Mouse (Mus musculus): ENCODE measurements around the gene Rasl10a. TPM values are rescaled to one million over a fixed set of nuclear protein-coding genes. Genes with fewer than 3 reads are reported as not detected.

The Rasl10a gene
- polyA plus RNA-seq, 1 experiment from 2014 or later = 3.8 TPM

DNA sequence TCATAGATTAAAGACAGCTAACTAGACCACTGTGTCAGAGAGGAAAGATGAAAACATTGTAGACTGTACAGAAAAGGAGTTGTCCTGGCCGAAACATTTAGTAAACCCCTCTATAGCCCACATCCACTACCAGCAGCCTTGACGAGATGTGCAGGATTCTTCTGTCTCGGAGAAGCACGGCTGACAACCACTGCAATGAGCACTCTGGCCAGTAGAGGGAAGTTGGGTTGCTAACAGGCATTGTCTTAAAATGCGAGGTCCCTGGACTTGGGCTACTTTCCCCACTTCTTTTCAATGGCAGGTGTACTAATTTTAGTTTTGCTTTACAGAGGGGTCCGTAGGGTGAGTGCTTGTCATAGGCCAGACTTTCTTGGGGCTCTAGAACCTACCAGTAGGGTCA lies 40.4 kb upstream of the Rasl10a start:
- H3K9me3 ChIP-seq (ENCODE audit: control insufficient read depth, low read length) = no peaks in the 10 kb centered on the region
- no peak overlapping the region for H3K27ac ChIP-seq (replicated peaks; ENCODE audit: low read depth, low read length)
- H3K4me1 ChIP-seq (ENCODE audit: control insufficient read depth, insufficient read depth, low read length) = no peaks in the 10 kb centered on the region
- no peak overlapping the region for H3K4me3 ChIP-seq (ENCODE audit: low read depth, low read length)
- no peak overlapping the region for H3K4me2 ChIP-seq (ENCODE audit: low read depth, low read length)
- DNase-seq (ENCODE audit: low spot score) (no peak), ATAC-seq (ENCODE audit: low read depth) (no peak)
- H3K36me3 ChIP-seq (ENCODE audit: control insufficient read depth, insufficient read depth, low read length) = peaks cover 75% of the 10 kb centered on the region
- H3K9ac ChIP-seq (ENCODE audit: low read depth, low read length) = no peak overlapping the region
- WGBS = 54% methylated on average over 6 of the region's 6 CpGs
- no peaks in the 10 kb centered on the region for H3K27me3 ChIP-seq (replicated peaks; ENCODE audit: control insufficient read depth, insufficient read depth, low read length)

DNA sequence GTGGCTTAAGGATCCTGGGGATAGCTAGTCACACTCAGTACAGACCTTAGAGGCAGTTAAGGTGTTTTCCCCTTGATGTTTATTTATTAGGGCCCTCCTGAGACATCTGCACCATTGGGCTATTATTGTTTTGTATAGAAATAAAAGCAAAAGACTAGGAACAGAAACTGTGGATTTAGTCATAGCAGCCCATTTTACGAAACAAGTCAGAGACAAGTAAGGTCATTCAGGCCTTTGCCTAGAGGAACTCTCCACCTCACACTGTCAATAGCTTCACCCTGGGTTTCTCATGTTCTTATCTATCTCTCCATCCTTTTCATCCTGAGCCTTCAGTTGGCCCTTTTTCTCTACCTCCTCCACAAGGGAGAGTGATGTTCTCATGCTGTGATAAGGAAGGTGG lies 32.8 kb upstream of the Rasl10a start:
- Histone ChIP-seq H3K27me3 (replicated peaks; ENCODE audit: control insufficient read depth, insufficient read depth, low read length) (no peaks in the 10 kb centered on the region), H3K4me2 (ENCODE audit: low read depth, low read length) (no peak overlapping the region), H3K9ac (ENCODE audit: low read depth, low read length) (no peak overlapping the region), H3K9me3 (ENCODE audit: control insufficient read depth, low read length) (no peaks in the 10 kb centered on the region), H3K27ac (replicated peaks; ENCODE audit: low read depth, low read length) (no peak overlapping the region), H3K36me3 (ENCODE audit: control insufficient read depth, insufficient read depth, low read length) (peaks cover 80% of the 10 kb centered on the region), H3K4me1 (ENCODE audit: control insufficient read depth, insufficient read depth, low read length) (no peaks in the 10 kb centered on the region), H3K4me3 (ENCODE audit: low read depth, low read length) (no peak overlapping the region)
- ATAC-seq (ENCODE audit: low read depth) = no peak
- WGBS = 93% methylated on average over 1 of the region's 1 CpGs
- no peak for DNase-seq (ENCODE audit: low spot score)

DNA sequence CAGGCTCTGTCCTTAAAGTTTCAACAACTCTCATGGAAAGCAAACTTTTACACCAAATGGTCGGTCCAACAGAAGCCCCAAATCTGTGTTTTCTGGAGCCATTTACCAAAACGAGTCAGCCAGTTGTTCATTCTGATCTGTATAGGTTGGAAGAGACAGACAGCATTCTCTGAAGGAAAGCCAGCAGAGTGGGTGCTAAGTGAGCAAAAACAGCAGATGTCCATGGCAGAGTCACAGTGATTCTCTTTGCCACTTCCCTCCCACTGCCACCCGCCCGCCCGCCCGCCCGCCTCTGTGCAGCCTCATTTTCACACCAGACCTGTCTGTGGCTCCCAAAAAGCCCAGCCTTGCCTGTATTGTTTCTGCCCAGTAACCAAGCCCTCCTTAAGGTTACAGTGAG lies 29.7 kb upstream of the Rasl10a start:
- WGBS = 94% methylated on average over 7 of the region's 7 CpGs
- H3K9me3 ChIP-seq (ENCODE audit: control insufficient read depth, low read length) = no peaks in the 10 kb centered on the region
- no peak overlapping the region for H3K4me3 ChIP-seq (ENCODE audit: low read depth, low read length)
- DNase-seq (ENCODE audit: low spot score) (no peak), ATAC-seq (ENCODE audit: low read depth) (no peak)
- no peaks in the 10 kb centered on the region for H3K27me3 ChIP-seq (replicated peaks; ENCODE audit: control insufficient read depth, insufficient read depth, low read length)
- H3K9ac ChIP-seq (ENCODE audit: low read depth, low read length) = no peak overlapping the region
- no peaks in the 10 kb centered on the region for H3K4me1 ChIP-seq (ENCODE audit: control insufficient read depth, insufficient read depth, low read length)
- H3K36me3 ChIP-seq (ENCODE audit: control insufficient read depth, insufficient read depth, low read length) = peaks cover 91% of the 10 kb centered on the region
- H3K4me2 ChIP-seq (ENCODE audit: low read depth, low read length) = no peak overlapping the region
- H3K27ac ChIP-seq (replicated peaks; ENCODE audit: low read depth, low read length) = no peak overlapping the region

DNA sequence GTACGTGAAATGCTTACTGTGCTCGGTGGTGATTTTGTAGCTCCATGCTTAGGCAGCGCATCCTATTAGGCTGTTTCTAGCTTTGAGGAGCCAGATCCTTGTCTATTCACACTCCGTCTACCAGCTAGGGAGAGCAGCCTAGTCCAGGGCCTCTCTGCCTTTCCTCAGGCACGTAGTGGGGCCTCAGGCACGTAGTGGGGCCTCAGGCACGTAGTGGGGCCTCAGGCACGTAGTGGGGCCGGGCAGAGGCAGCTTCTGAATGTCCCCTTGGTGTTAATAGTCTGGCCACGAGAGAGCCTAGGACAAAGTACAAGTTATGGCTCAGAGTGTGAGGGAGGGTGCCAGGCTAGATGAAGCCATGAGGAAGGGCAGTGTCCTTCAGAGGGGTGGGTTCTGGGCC lies 25.2 kb upstream of the Rasl10a start:
- H3K4me1 ChIP-seq (ENCODE audit: control insufficient read depth, insufficient read depth, low read length) = no peaks in the 10 kb centered on the region
- H3K27ac ChIP-seq (replicated peaks; ENCODE audit: low read depth, low read length) = no peak overlapping the region
- 90% methylated on average over 10 of the region's 10 CpGs for WGBS
- no peak overlapping the region for H3K4me3 ChIP-seq (ENCODE audit: low read depth, low read length)
- no peak overlapping the region for H3K9ac ChIP-seq (ENCODE audit: low read depth, low read length)
- no peak for ATAC-seq (ENCODE audit: low read depth)
- H3K9me3 ChIP-seq (ENCODE audit: control insufficient read depth, low read length) = no peaks in the 10 kb centered on the region
- H3K36me3 ChIP-seq (ENCODE audit: control insufficient read depth, insufficient read depth, low read length) = peaks cover 90% of the 10 kb centered on the region
- no peaks in the 10 kb centered on the region for H3K27me3 ChIP-seq (replicated peaks; ENCODE audit: control insufficient read depth, insufficient read depth, low read length)
- H3K4me2 ChIP-seq (ENCODE audit: low read depth, low read length) = no peak overlapping the region
- DNase-seq (ENCODE audit: low spot score) = no peak

DNA sequence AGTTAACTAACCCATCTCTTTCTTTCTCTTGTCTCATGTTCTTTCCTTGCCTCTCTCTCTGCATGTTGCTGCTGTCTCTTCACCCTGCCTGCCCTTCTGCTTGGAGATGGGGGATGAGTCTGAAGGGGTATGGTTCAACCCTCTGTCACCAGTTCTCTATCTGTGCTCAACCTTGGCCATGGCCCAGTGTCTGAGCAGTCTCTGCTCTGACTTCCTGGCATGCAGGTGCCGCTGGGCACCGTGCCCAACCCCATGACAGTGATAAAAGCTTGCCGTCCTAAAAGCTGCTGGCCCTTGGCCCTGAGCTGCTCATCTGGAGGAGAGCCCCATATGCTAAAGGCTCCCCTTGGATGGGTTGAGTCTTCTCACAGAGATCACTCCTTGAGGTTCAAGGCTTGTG lies 24.8 kb upstream of the Rasl10a start:
- WGBS = 85% methylated on average over 3 of the region's 3 CpGs
- Histone ChIP-seq H3K9me3 (ENCODE audit: control insufficient read depth, low read length) (no peaks in the 10 kb centered on the region), H3K36me3 (ENCODE audit: control insufficient read depth, insufficient read depth, low read length) (peaks cover 90% of the 10 kb centered on the region), H3K4me1 (ENCODE audit: control insufficient read depth, insufficient read depth, low read length) (no peaks in the 10 kb centered on the region), H3K27ac (replicated peaks; ENCODE audit: low read depth, low read length) (no peak overlapping the region), H3K4me2 (ENCODE audit: low read depth, low read length) (no peak overlapping the region), H3K27me3 (replicated peaks; ENCODE audit: control insufficient read depth, insufficient read depth, low read length) (no peaks in the 10 kb centered on the region), H3K9ac (ENCODE audit: low read depth, low read length) (no peak overlapping the region), H3K4me3 (ENCODE audit: low read depth, low read length) (no peak overlapping the region)
- ATAC-seq (ENCODE audit: low read depth) (no peak), DNase-seq (ENCODE audit: low spot score) (no peak)

DNA sequence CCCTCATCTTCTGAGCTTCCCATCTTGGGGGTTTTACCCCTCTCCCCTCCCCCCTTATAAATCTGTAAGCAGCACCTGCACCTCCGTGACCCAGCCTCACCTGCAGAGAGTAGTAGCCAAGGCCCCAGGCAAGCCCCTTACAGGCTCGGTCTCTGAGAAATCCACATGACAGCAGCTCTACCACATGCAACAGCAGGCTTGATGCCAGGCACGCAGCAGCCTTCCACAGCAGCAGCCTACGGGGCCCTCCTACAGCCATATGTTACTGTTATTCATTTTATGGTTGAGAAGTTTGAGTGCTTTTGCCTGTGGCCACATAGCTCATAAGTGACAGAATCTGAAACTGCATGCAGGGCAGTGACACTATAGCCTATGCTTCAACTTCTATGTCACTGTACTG lies 22.5 kb upstream of the Rasl10a start:
- no peak overlapping the region for H3K27ac ChIP-seq (replicated peaks; ENCODE audit: low read depth, low read length)
- no peaks in the 10 kb centered on the region for H3K27me3 ChIP-seq (replicated peaks; ENCODE audit: control insufficient read depth, insufficient read depth, low read length)
- peaks cover 88% of the 10 kb centered on the region for H3K36me3 ChIP-seq (ENCODE audit: control insufficient read depth, insufficient read depth, low read length)
- H3K4me3 ChIP-seq (ENCODE audit: low read depth, low read length) = no peak overlapping the region
- H3K9ac ChIP-seq (ENCODE audit: low read depth, low read length) = no peak overlapping the region
- WGBS = 85% methylated on average over 4 of the region's 4 CpGs
- no peaks in the 10 kb centered on the region for H3K9me3 ChIP-seq (ENCODE audit: control insufficient read depth, low read length)
- H3K4me1 ChIP-seq (ENCODE audit: control insufficient read depth, insufficient read depth, low read length) = no peaks in the 10 kb centered on the region
- H3K4me2 ChIP-seq (ENCODE audit: low read depth, low read length) = no peak overlapping the region
- DNase-seq (ENCODE audit: low spot score) (no peak), ATAC-seq (ENCODE audit: low read depth) (no peak)

DNA sequence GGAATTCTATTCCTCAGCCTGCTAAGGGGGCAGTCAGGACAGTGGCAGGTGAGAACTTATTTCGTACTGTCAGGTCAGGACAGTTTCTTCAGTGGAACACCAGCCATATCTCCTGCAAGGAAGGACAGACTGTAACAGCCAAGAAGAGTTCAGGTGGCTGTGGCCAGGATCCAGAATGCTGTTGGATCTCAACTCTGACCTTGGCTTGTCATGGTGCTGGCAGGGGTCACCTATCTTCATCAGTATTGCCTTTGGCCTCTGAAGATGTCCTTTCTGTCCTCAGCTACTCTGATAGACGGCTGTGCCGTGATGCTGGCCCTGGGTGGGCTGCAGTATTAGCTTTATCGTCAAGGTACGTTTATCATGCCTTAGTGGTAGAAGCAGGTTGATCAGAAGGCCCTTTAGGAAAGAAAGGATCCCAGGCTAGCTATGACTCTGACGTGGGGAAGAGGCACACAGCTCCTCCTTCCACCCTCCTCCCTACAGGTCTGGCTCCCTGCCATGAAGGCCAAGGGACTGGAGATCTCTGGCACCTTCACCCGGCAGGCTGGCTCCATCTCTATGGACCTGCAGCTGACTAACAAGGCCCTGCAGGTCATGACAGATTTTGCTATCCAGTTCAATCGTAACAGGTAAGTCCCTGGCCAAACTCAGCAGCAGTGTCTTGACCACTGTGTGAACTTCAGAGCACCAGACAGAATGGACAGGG lies 20.6 kb upstream of the Rasl10a start:
- H3K36me3 ChIP-seq (ENCODE audit: control insufficient read depth, insufficient read depth, low read length) = peaks cover 84% of the 10 kb centered on the region
- no peak for DNase-seq (ENCODE audit: low spot score)
- WGBS = 88% methylated on average over 8 of the region's 8 CpGs
- H3K9ac ChIP-seq (ENCODE audit: low read depth, low read length) = no peak overlapping the region
- ATAC-seq (ENCODE audit: low read depth) = no peak
- no peaks in the 10 kb centered on the region for H3K27me3 ChIP-seq (replicated peaks; ENCODE audit: control insufficient read depth, insufficient read depth, low read length)
- H3K9me3 ChIP-seq (ENCODE audit: control insufficient read depth, low read length) = no peaks in the 10 kb centered on the region
- no peaks in the 10 kb centered on the region for H3K4me1 ChIP-seq (ENCODE audit: control insufficient read depth, insufficient read depth, low read length)
- H3K4me2 ChIP-seq (ENCODE audit: low read depth, low read length) = no peak overlapping the region
- H3K27ac ChIP-seq (replicated peaks; ENCODE audit: low read depth, low read length) = no peak overlapping the region
- H3K4me3 ChIP-seq (ENCODE audit: low read depth, low read length) = no peak overlapping the region

DNA sequence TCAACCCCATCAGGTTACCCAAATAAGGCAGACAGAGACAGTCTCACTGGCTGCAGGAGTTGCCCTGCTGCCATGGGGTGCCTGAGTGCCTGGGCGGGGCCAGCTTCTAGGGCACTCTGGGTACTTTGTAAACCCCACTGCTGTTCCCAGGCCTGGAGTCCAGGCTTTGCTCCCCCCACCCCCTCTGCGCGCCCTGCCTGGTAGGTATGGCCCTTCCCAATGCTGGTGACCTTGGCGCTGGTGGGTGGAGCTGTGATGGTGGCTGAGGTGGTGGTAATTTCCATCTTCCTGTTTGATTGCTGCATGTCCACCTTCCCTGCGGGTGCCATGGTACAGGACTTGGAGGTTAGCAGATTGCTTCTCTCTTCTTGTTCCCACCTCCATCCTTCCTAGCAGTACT lies 17.3 kb upstream of the Rasl10a start:
- no peaks in the 10 kb centered on the region for H3K27me3 ChIP-seq (replicated peaks; ENCODE audit: control insufficient read depth, insufficient read depth, low read length)
- no peak for DNase-seq (ENCODE audit: low spot score)
- no peaks in the 10 kb centered on the region for H3K9me3 ChIP-seq (ENCODE audit: control insufficient read depth, low read length)
- ATAC-seq (ENCODE audit: low read depth) = no peak
- H3K4me3 ChIP-seq (ENCODE audit: low read depth, low read length) = no peak overlapping the region
- peaks cover 52% of the 10 kb centered on the region for H3K36me3 ChIP-seq (ENCODE audit: control insufficient read depth, insufficient read depth, low read length)
- H3K9ac ChIP-seq (ENCODE audit: low read depth, low read length) = no peak overlapping the region
- WGBS = 88% methylated on average over 5 of the region's 5 CpGs
- H3K4me2 ChIP-seq (ENCODE audit: low read depth, low read length) = no peak overlapping the region
- H3K27ac ChIP-seq (replicated peaks; ENCODE audit: low read depth, low read length) = no peak overlapping the region
- H3K4me1 ChIP-seq (ENCODE audit: control insufficient read depth, insufficient read depth, low read length) = no peaks in the 10 kb centered on the region

DNA sequence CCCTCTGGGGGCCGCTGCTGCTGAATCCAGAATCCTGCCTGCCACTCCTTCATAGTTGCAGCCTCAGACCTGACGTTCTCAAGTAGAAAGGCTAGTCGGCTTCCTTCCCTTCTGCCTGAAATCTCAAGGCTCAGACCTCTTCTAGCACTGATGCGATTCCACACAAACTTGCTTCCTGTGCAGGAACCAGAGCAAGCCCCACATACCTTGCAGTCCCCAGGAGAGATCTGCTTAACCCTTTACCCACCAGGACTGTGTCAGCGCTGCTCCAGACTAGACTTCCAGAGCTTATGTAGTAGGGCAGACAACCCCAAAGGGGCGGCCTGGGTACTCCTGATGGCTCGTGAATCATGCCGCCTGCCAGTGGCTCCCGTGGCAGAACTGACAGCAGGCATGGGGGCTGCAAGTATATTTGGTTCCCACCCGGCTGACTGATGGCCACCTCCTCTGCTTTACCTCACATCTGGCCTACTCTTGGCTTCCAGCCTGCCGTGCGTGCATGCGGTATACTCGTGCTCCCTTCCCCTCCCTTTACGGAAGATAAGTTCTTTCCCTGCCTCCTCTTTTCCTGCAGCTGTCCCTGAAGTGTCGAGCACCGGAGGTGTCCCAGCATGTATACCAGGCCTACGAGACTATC lies 16.7 kb upstream of the Rasl10a start:
- 62% methylated on average over 18 of the region's 18 CpGs for WGBS
- Histone ChIP-seq H3K9ac (ENCODE audit: low read depth, low read length) (no peak overlapping the region), H3K27ac (replicated peaks; ENCODE audit: low read depth, low read length) (no peak overlapping the region), H3K9me3 (ENCODE audit: control insufficient read depth, low read length) (no peaks in the 10 kb centered on the region), H3K27me3 (replicated peaks; ENCODE audit: control insufficient read depth, insufficient read depth, low read length) (no peaks in the 10 kb centered on the region), H3K36me3 (ENCODE audit: control insufficient read depth, insufficient read depth, low read length) (peaks cover 46% of the 10 kb centered on the region), H3K4me3 (ENCODE audit: low read depth, low read length) (no peak overlapping the region), H3K4me1 (ENCODE audit: control insufficient read depth, insufficient read depth, low read length) (no peaks in the 10 kb centered on the region), H3K4me2 (ENCODE audit: low read depth, low read length) (no peak overlapping the region)
- ATAC-seq (ENCODE audit: low read depth) (0 out of 2 replicates have a peak, but pooled peaks have one; percentile 32), DNase-seq (ENCODE audit: low spot score) (no peak)
